Mouse (Mus musculus): ENCODE data around the gene Tpm1. TPM values are rescaled to one million over a fixed set of nuclear protein-coding genes. Genes with fewer than 3 reads are reported as not detected.

Tpm1 gene
- polyA plus RNA-seq, 1 experiment from 2014 or later = 139 TPM

DNA sequence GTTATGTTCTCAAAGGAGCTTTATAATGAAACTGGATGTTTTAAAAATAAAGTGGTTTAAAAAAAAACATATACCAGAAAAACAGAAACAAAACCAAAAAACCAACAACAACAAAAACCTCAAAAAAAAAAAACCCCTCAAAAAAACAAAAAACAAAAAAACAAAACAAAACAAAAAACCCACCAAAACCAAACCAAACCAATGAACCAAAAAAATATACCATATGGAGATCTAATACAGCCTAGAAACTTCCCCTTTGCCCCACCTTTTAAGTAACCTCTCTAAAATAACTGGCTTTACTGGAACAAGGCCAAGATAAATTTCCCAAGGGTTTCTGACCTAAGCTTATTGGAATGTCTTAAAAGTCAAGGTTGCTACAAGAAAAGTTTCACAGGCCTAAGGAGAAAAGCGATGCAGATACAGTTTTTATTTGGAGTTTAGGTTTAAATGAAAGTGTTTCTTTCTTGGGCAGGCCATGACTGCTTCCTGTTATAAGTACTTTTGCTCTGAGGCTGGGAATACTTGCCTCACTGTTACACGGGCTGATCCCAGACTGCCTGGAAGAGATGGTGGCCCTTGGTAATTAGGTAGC, 12.6 kb downstream of the Tpm1 start:
- H3K4me3 ChIP-seq (ENCODE audit: low read depth, low read length) = no peak overlapping the region
- peaks cover 39% of the 10 kb centered on the region for H3K36me3 ChIP-seq (ENCODE audit: control insufficient read depth, insufficient read depth, low read length)
- no peak for ATAC-seq (ENCODE audit: low read depth)
- no peak overlapping the region for H3K4me2 ChIP-seq (ENCODE audit: low read depth, low read length)
- H3K27ac ChIP-seq (ENCODE audit: low read depth, low read length) = no peak overlapping the region
- H3K27me3 ChIP-seq (ENCODE audit: control insufficient read depth, insufficient read depth, low read length) = no peaks in the 10 kb centered on the region
- no peaks in the 10 kb centered on the region; the same call in 1 of the 2 replicates for H3K9me3 ChIP-seq (ENCODE audit: control insufficient read depth, low read length)
- peaks cover 9% of the 10 kb centered on the region for H3K4me1 ChIP-seq (ENCODE audit: control insufficient read depth, insufficient read depth, low read length)
- 67% methylated on average over 2 of the region's 2 CpGs for WGBS
- H3K9ac ChIP-seq (replicated peaks; ENCODE audit: low read depth, low read length) = no peak overlapping the region

DNA sequence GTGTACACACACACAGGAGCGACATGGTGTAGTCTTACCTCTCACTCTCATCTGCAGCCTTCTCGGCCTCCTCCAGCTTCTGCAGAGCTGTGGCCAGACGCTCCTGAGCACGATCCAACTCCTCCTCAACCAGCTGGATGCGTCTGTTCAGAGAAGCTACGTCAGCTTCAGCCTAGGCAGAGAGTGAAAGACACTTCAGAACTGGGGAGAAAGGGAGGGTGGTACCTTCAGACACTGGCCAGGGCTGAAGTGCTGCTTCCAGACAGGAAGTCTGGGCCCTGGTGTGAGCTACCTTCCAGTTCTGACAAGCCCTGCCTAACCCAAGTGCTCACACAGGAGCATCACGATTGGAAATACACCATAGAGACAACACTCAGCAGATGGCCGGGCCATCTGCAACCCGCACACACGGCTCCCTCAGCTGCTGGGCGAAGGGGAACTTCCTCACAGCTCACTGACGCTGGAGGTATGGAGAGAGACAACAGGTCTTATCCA, 13.2 kb downstream of the Tpm1 start:
- Histone ChIP-seq H3K36me3 (ENCODE audit: control insufficient read depth, insufficient read depth, low read length) (peaks cover 41% of the 10 kb centered on the region), H3K27ac (ENCODE audit: low read depth, low read length) (no peak overlapping the region), H3K4me1 (ENCODE audit: control insufficient read depth, insufficient read depth, low read length) (peaks cover 5% of the 10 kb centered on the region), H3K27me3 (ENCODE audit: control insufficient read depth, insufficient read depth, low read length) (no peaks in the 10 kb centered on the region), H3K9ac (replicated peaks; ENCODE audit: low read depth, low read length) (no peak overlapping the region), H3K4me2 (ENCODE audit: low read depth, low read length) (no peak overlapping the region), H3K4me3 (ENCODE audit: low read depth, low read length) (no peak overlapping the region), H3K9me3 (ENCODE audit: control insufficient read depth, low read length) (no peaks in the 10 kb centered on the region; the same call in 1 of the 2 replicates)
- ATAC-seq (ENCODE audit: low read depth) = no peak
- 81% methylated on average over 12 of the region's 12 CpGs for WGBS

GRCm38 (mm10) chr9:67034677-67035076, 14.5 kb downstream of the Tpm1 start:
- H3K4me2 ChIP-seq (ENCODE audit: low read depth, low read length) = no peak overlapping the region
- no peaks in the 10 kb centered on the region for H3K4me1 ChIP-seq (ENCODE audit: control insufficient read depth, insufficient read depth, low read length)
- no peak for ATAC-seq (ENCODE audit: low read depth)
- H3K4me3 ChIP-seq (ENCODE audit: low read depth, low read length) = no peak overlapping the region
- H3K27me3 ChIP-seq (ENCODE audit: control insufficient read depth, insufficient read depth, low read length) = no peaks in the 10 kb centered on the region
- no peak overlapping the region for H3K27ac ChIP-seq (ENCODE audit: low read depth, low read length)
- no peak overlapping the region for H3K9ac ChIP-seq (replicated peaks; ENCODE audit: low read depth, low read length)
- WGBS = 94% methylated on average over 4 of the region's 4 CpGs
- peaks cover 52% of the 10 kb centered on the region for H3K36me3 ChIP-seq (ENCODE audit: control insufficient read depth, insufficient read depth, low read length)
- H3K9me3 ChIP-seq (ENCODE audit: control insufficient read depth, low read length) = no peaks in the 10 kb centered on the region; the same call in 1 of the 2 replicates

- Histone ChIP-seq H3K36me3 (ENCODE audit: control insufficient read depth, insufficient read depth, low read length) (peaks cover 52% of the 10 kb centered on the region), H3K4me3 (ENCODE audit: low read depth, low read length) (no peak overlapping the region), H3K4me2 (ENCODE audit: low read depth, low read length) (no peak overlapping the region), H3K4me1 (ENCODE audit: control insufficient read depth, insufficient read depth, low read length) (no peaks in the 10 kb centered on the region), H3K9ac (replicated peaks; ENCODE audit: low read depth, low read length) (no peak overlapping the region), H3K9me3 (ENCODE audit: control insufficient read depth, low read length) (no peaks in the 10 kb centered on the region; the same call in 1 of the 2 replicates), H3K27ac (ENCODE audit: low read depth, low read length) (no peak overlapping the region), H3K27me3 (ENCODE audit: control insufficient read depth, insufficient read depth, low read length) (no peaks in the 10 kb centered on the region)
- ATAC-seq (ENCODE audit: low read depth) = no peak
- 93% methylated on average over 10 of the region's 10 CpGs for WGBS
Observed at GRCm38 (mm10) chr9:67033016-67033415, 16.2 kb downstream of the Tpm1 start.

GRCm38 (mm10) chr9:67032611-67033010, 16.6 kb downstream of the Tpm1 start:
- Histone ChIP-seq H3K4me1 (ENCODE audit: control insufficient read depth, insufficient read depth, low read length) (no peaks in the 10 kb centered on the region), H3K36me3 (ENCODE audit: control insufficient read depth, insufficient read depth, low read length) (peaks cover 52% of the 10 kb centered on the region), H3K9me3 (ENCODE audit: control insufficient read depth, low read length) (no peaks in the 10 kb centered on the region; the same call in 1 of the 2 replicates), H3K9ac (replicated peaks; ENCODE audit: low read depth, low read length) (no peak overlapping the region), H3K27ac (ENCODE audit: low read depth, low read length) (no peak overlapping the region), H3K4me3 (ENCODE audit: low read depth, low read length) (no peak overlapping the region), H3K27me3 (ENCODE audit: control insufficient read depth, insufficient read depth, low read length) (no peaks in the 10 kb centered on the region), H3K4me2 (ENCODE audit: low read depth, low read length) (no peak overlapping the region)
- 95% methylated on average over 15 of the region's 15 CpGs for WGBS
- no peak for ATAC-seq (ENCODE audit: low read depth)

DNA sequence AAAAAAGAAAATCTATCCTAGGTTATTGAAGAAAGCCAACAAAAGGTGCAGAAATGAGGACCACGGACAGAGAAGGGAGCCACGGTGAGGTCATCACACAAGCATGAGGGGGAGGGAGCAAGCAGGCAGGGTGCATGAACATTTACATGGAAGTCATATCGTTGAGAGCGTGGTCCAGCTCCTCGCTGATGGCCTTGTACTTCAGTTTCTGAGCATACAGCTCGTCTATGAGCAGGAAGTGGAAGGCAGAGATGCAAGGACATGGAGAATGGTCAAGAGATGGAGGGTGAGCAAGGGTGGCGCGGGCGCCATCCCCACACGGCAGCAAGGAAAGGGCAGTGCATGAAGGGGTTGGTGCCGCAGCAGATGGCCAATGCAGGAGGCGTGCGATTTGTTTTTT, 19.7 kb downstream of the Tpm1 start:
- Histone ChIP-seq H3K4me3 (ENCODE audit: low read depth, low read length) (no peak overlapping the region), H3K9ac (replicated peaks; ENCODE audit: low read depth, low read length) (no peak overlapping the region), H3K9me3 (ENCODE audit: control insufficient read depth, low read length) (no peaks in the 10 kb centered on the region), H3K36me3 (ENCODE audit: control insufficient read depth, insufficient read depth, low read length) (peaks cover 37% of the 10 kb centered on the region), H3K4me1 (ENCODE audit: control insufficient read depth, insufficient read depth, low read length) (no peaks in the 10 kb centered on the region), H3K27me3 (ENCODE audit: control insufficient read depth, insufficient read depth, low read length) (no peaks in the 10 kb centered on the region), H3K27ac (ENCODE audit: low read depth, low read length) (no peak overlapping the region), H3K4me2 (ENCODE audit: low read depth, low read length) (no peak overlapping the region)
- ATAC-seq (ENCODE audit: low read depth) = no peak
- 93% methylated on average over 13 of the region's 13 CpGs for WGBS

DNA sequence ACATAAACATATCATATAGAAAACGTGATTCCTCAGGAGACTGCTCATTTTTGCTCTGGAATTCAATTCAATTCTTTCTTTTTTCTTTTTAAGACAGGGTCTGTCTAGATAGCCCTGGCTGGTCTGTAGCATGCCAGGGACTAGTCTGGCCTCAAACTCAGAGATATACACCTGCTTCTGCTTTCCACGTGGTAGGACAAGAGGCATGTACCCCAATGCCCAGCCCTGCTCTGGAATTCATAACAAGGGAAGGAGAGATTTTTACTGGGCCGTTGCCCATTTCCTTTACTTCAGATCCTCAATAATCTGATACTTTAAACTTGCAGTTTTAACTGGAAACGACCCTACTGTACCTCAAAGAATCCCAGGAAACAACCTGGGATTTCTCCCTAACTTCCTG, 20.3 kb downstream of the Tpm1 start:
- no peak for ATAC-seq (ENCODE audit: low read depth)
- Histone ChIP-seq H3K4me1 (ENCODE audit: control insufficient read depth, insufficient read depth, low read length) (no peaks in the 10 kb centered on the region), H3K4me2 (ENCODE audit: low read depth, low read length) (no peak overlapping the region), H3K9me3 (ENCODE audit: control insufficient read depth, low read length) (no peaks in the 10 kb centered on the region), H3K4me3 (ENCODE audit: low read depth, low read length) (no peak overlapping the region), H3K27me3 (ENCODE audit: control insufficient read depth, insufficient read depth, low read length) (no peaks in the 10 kb centered on the region), H3K9ac (replicated peaks; ENCODE audit: low read depth, low read length) (no peak overlapping the region), H3K27ac (ENCODE audit: low read depth, low read length) (no peak overlapping the region), H3K36me3 (ENCODE audit: control insufficient read depth, insufficient read depth, low read length) (peaks cover 37% of the 10 kb centered on the region)
- 89% methylated on average over 4 of the region's 4 CpGs for whole genome bisulfite sequencing

GRCm38 (mm10) chr9:67028133-67028724, 21.0 kb downstream of the Tpm1 start:
- no peaks in the 10 kb centered on the region for H3K9me3 ChIP-seq (ENCODE audit: control insufficient read depth, low read length)
- H3K4me3 ChIP-seq (ENCODE audit: low read depth, low read length) = no peak overlapping the region
- no peak for ATAC-seq (ENCODE audit: low read depth)
- no peaks in the 10 kb centered on the region for H3K4me1 ChIP-seq (ENCODE audit: control insufficient read depth, insufficient read depth, low read length)
- H3K4me2 ChIP-seq (ENCODE audit: low read depth, low read length) = no peak overlapping the region
- H3K27ac ChIP-seq (ENCODE audit: low read depth, low read length) = no peak overlapping the region
- H3K27me3 ChIP-seq (ENCODE audit: control insufficient read depth, insufficient read depth, low read length) = no peaks in the 10 kb centered on the region
- no peak overlapping the region for H3K9ac ChIP-seq (replicated peaks; ENCODE audit: low read depth, low read length)
- H3K36me3 ChIP-seq (ENCODE audit: control insufficient read depth, insufficient read depth, low read length) = peaks cover 30% of the 10 kb centered on the region
- 89% methylated on average over 12 of the region's 12 CpGs for WGBS

GRCm38 (mm10) chr9:67026890-67027289, 22.3 kb downstream of the Tpm1 start:
- H3K4me3 ChIP-seq (ENCODE audit: low read depth, low read length) = no peak overlapping the region
- no peak for ATAC-seq (ENCODE audit: low read depth)
- peaks cover 17% of the 10 kb centered on the region for H3K36me3 ChIP-seq (ENCODE audit: control insufficient read depth, insufficient read depth, low read length)
- no peak overlapping the region for H3K27ac ChIP-seq (ENCODE audit: low read depth, low read length)
- no peak overlapping the region for H3K9ac ChIP-seq (replicated peaks; ENCODE audit: low read depth, low read length)
- H3K9me3 ChIP-seq (ENCODE audit: control insufficient read depth, low read length) = no peaks in the 10 kb centered on the region
- H3K4me2 ChIP-seq (ENCODE audit: low read depth, low read length) = no peak overlapping the region
- 93% methylated on average over 7 of the region's 7 CpGs for WGBS
- no peaks in the 10 kb centered on the region for H3K27me3 ChIP-seq (ENCODE audit: control insufficient read depth, insufficient read depth, low read length)
- no peaks in the 10 kb centered on the region for H3K4me1 ChIP-seq (ENCODE audit: control insufficient read depth, insufficient read depth, low read length)
